Mouse (Mus musculus) ZHBTc4 (cell line): ENCODE measurements around the gene Sprr2i.

Experiments
- DNase-seq: peaks from one replicate; pipeline ENCODE4 v3.0.0-alpha.2; 2011; ENCODE audit warnings: low read depth, low spot score

Sprr2i gene

DNA sequence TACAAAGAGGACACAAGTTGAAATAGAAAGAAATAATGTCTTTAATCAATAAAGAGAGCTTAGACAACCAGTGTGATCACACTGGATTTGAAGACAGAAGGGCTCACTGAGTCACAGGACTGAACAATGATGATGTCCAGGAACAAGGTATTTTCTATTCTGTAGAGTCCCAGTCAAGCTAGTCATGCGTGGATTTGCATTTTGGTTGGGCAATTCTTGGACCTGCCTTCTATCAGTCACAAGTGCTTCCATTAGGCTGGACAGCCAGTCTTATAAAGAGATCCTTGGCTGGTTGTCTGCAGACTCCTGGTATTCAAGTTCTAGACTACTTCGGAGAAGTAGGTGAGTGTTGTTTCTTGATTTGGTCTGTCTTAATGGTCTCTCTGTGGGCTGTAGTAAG, at the start of gene Sprr2i:
Sprr2i (plus strand) TSS at position 301 of the 400 bp plus-strand sequence.
- DNase-seq: no peak

DNA sequence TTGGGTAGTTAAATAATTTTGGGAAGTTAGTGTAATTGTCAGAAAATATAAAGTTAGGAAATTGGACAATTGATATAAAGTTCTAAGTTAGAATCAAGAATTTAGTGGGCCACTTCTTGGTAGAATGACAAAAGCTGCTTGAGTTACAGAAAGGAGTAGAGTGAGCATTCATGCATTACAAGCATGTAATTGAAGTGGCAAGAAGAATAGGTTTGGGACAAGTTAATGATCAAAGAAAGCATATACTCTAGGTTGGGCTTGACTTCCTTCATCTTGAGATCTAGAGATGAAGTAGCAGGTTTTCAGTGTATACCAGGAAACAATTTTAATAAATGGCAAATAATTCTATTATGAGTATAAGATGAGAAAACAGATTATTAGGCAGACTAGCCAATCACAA, 46.2 kb upstream of the Sprr2i start:
- no peak for DNase-seq

- DNase-seq: no peak
Observed at GRCm38 (mm10) chr3:92364887-92365286, 42.9 kb upstream of the Sprr2i start, which contains the start of gene Sprr2f. Gene Sprr2f (plus strand): TSS chr3:92365187.

DNA sequence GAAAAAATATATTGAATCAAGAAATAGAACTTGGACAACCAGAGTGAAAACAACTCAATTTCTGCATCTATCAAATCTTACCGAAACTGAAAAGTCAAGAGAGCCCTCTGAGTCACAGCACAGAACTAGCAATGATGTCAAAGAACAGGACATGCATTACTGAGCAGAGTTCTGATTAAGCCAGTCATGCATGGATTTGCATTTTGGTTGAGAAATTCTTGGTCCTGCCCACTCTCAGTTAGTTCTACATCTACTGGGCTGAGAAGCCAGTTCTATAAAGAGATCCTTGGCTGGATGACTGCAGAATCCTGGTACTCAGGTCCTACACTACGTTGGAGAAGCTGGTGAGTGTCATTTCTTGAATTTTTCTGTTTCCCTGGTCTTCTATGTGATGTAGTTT, 34.2 kb upstream of the Sprr2i start:
- no peak for DNase-seq

DNA sequence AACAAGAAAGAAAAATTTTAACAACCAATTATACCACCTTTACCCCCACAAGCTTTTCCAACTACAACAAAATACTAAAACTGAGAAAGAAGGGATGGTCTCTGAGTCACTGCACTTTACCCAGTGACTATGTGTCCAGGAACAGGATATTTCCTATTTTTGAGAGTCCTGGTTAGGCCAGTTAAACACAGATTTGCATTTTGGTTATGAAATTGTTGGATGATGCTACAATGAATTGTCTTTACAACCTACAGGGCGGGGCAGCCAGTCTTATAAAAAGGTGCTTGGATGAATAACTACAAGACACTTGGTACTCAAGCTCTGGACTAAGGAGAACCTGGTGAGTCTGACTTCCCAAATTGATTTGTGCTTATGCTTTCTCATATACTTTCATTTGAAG, 22.4 kb upstream of the Sprr2i start, which contains the start of gene Sprr2h:
Sprr2h (plus strand) TSS at position 301 of the 400 bp plus-strand sequence.
- DNase-seq: no peak

DNA sequence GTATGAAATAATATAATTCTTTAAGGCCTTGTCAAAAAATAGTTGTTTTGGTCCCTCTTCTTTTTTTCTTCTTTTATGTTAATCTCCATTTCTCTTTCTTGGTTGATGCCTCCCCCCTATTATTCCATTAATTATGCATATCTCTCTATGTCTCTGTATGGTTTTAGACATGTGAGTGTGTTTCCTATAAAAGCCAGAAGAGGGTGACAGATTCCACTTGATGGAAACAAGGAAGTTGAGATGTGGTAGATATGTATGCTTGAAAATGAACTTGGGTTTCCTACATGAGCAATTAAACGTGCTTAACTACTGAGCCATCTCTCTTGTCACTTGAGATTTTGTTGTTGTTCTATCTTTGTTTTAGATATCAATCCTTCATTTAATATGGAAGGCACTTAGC, 13.5 kb upstream of the Sprr2i start:
- DNase-seq: no peak

DNA sequence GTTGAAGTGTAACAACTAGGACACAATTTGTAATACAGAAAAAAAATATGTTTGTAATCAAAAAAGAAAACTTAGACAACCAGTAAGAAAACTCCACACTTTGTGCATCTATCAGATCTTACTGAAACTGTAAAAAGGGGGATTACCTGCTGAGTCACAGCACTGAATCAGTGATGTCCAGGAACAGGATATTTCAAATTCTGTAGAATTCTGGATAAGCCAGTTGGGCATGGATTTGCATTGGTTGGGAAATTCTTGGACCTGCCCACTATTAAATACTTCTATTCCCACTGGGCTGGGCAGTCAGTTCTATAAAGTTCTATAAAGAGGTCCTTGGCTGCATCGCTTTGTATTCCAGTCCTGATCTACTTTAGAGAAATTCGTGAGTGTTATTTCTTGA, 10.0 kb downstream of the Sprr2i start, which contains the start of gene Sprr2j-ps:
Sprr2j-ps (plus strand) TSS at position 301 of the 400 bp plus-strand sequence.
- no peak for DNase-seq

DNA sequence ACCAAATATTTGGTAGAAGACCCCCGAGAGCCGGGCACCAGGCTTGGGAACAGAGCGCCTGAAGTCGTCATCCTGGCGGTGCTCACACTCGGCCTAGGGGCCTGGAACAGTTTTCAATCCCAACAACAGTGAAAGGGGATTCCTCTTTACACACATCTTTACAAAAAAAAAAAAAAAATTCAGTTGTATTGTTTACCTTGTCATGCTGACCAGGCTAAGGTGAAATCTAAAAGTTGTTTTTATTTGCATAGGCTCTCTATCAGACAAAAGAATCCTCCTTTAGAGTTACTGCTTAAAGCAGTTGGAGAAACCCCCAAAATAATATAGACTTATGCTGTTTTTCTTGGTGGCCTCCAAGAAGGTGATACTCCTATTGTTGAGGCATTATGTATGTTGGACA, 21.5 kb downstream of the Sprr2i start, which contains the start of gene Gm9774:
Gm9774 (minus strand) TSS at position 101 of the 400 bp plus-strand sequence.
- no peak for DNase-seq

DNA sequence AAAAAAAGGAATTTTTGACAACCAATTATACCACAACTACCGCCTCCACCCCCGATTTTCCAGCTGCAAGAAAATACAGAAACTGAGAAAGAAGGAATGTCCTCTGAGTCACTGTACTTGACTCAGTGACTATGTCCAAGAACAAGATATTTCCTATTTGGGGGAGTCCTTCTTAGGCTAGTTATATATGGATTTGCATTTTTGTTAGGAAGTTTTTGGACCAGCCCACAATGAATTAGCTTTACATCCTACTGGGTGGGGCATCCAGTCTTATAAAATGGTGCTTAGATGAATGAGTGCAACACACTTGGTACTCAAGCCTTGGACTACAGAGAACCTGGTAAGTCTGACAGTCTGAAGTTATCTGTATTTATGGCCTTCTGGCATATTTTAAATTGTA, 24.5 kb downstream of the Sprr2i start, which contains the start of gene Sprr2k:
Sprr2k (plus strand) TSS at position 301 of the 400 bp plus-strand sequence.
- DNase-seq: no peak

DNA sequence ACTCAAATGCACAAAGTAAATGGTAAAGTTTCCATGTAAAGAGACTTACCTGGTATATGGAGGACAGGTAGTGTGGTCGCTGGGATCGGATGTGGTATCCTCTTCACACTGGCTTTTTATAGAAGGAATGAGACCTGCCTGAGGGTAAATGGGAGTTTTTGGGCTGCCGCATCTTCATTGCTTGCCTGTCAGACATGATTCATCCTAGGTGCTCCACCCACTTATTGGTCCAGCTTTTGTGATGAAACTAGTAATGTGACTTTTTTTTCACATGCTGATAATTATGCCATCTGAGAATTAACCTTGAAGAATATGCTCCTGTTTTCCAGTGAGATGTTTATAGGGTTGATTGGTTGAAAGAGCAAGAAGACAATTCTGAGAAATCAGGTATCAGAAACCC, 30.9 kb downstream of the Sprr2i start, which contains the start of gene Sprr1b:
Sprr1b (minus strand) TSS at position 101 of the 400 bp plus-strand sequence.
- DNase-seq: no peak

- DNase-seq: no peak
Observed at GRCm38 (mm10) chr3:92440177-92440576, 32.4 kb downstream of the Sprr2i start.

DNA sequence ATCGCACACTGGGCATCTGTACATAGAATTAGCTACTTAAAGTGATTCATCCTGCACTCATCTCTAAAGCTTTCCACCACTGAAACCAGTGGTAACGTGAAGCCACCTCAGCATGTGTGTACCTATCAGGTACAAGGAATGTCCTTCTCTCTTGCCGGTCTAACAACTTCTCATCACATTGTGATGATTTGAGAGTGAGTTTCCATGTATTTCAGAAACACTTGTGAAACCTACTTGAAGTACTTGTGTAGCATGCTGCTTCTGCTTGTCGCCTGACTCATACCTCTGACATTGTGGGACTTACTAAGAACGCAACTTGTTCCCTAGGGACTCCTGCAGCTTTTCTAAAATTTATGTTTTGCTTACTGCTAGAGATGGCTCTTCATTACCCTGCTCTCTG, 47.4 kb downstream of the Sprr2i start:
- no peak for DNase-seq

GRCm38 (mm10) chr3:92458620-92459019, 50.8 kb downstream of the Sprr2i start, which contains the start of gene Sprr3:
Gene Sprr3 (minus strand): TSS chr3:92458720.
- no peak for DNase-seq
